Mouse (Mus musculus) heart, adult 2 months (tissue): ENCODE measurements around the gene Slc2a4.

Experiments
- CTCF ChIP-seq: fragments of 200-600 bp; IDR thresholded peaks from 2 replicates; pipeline ENCODE4 v1.8.1; 2022; ENCODE audit warnings: antibody characterized with exemption, mild to moderate bottlenecking, moderate library complexity
- EP300 ChIP-seq: fragments of 200-500 bp; IDR thresholded peaks from 2 replicates; pipeline ENCODE4 v1.6.1; 2011; ENCODE audit warnings: low read depth, low read length, control low read depth; ENCODE audit not compliant: insufficient read depth
- POLR2A ChIP-seq: fragments of 200-500 bp; IDR thresholded peaks from 2 replicates; pipeline ENCODE4 v1.6.1; 2011; ENCODE audit warnings: mild to moderate bottlenecking, low read depth, low read length, control low read depth; ENCODE audit not compliant: insufficient read depth

GRCm38 (mm10) chr11:69965271-69966005 is 17.4 kb upstream of the Slc2a4 start:
- TF ChIP-seq EP300 (no peak), CTCF (no peak), POLR2A (no peak)
